Mouse (Mus musculus) brain, embryonic 14.5 days (tissue): ENCODE measurements at regions not wholly inside any gene's neighbourhood (a gene's known extent, or its start where the extent isn't known, plus 50 kb on each side); places are given as distances from the start of the nearest gene placed in this dataset.

ENCODE experiments used
- CTCF ChIP-seq: fragments of 200-500 bp; IDR thresholded peaks from 2 replicates; pipeline ENCODE4 v1.5.1; 2012; ENCODE audit warnings: inconsistent platforms, mild to moderate bottlenecking, moderate library complexity, borderline replicate concordance; ENCODE audit not compliant: insufficient read depth, insufficient read length; ENCODE audit errors: extremely low read depth
- POLR2A ChIP-seq: fragments of 200-500 bp; IDR thresholded peaks from 2 replicates; pipeline ENCODE4 v1.6.1; 2012; ENCODE audit warnings: mild to moderate bottlenecking, inconsistent platforms, borderline replicate concordance; ENCODE audit not compliant: poor library complexity, insufficient read depth, insufficient read length, severe bottlenecking; ENCODE audit errors: extremely low read depth

DNA sequence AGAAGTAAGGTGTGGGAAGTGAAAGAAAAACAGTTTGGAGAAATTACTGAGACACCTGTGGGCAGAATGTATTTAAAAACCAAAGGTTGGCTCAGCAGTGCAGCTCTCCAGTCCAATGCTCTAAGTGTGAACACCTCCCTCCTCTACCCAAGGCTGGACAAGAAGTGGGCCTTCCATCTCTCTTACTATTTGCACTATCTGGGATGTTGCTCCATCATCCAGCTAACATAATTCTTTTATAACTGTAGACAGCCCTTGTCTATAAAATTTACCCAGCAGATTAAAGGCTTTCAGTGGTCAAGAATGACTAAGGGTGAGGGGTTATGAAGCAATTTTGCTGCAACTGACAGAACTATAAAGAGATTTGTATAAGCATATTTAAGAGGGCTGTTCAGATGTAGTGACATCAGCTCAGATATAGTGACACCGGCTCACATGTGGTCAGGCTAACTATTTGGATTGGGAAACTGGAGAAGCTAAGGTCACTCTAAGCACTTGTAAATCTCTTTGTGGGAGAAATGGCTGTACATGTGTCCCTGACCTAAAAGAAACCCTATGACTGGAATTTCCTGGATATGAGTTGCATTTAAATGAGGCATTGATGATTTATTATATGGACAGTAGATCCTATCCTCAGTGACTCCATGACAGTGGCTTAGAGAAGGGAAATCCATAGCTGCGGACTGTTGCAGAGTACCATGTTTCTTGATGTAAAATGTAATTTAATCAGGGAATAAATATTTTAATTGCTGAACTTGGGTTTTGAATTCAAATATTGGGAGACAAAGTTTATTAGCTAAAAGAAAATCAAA, 73.4 kb upstream of the Pfn2 start:
- TF ChIP-seq POLR2A (no peak), CTCF (no peak)
